Mouse (Mus musculus): ENCODE results near the gene Sgsm1. TPM values are rescaled to one million over a fixed set of nuclear protein-coding genes. Genes with fewer than 3 reads are reported as not detected.

The Sgsm1 gene
- polyA plus RNA-seq (2014; fragmentation: Illumina TruSeq; extraction: RNeasy Lipid Tissue Mini Kit (QIAGEN cat#74804); ENCODE audit: low read depth, low replicate concordance) = 0.87 TPM

DNA sequence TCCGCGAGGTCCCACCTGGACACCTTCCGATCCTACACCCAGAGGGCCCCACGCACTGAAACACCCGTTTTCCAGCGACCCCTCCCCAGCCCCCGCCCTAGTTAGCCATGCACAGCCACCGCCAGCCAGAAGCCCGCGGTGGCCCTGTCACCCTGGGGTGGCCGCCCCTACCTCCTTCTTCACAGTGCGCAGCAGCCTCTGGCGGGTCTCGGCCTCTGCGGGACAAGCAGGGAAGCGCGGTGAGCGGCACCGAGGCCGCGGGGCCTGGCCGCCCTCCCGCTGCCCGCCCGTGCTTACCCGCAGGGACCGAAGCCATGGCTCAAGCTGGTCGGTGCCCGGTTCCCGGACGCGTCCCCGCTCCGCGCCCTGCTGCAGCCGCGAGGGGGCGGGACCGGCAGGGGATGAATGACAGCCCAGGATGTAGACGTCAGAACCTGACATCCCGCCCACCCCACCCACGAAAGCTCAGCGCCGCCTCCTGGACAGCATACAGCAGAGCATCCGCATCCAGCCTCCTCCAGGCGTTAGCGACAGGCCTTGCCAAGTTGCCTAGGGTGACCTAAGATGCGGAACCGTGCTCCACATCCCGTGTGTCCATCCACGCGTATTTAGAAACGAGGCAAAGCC, at the start of gene Sgsm1:
Gene Sgsm1 (minus strand): TSS at position 410 of the 627 bp plus-strand sequence.

DNA sequence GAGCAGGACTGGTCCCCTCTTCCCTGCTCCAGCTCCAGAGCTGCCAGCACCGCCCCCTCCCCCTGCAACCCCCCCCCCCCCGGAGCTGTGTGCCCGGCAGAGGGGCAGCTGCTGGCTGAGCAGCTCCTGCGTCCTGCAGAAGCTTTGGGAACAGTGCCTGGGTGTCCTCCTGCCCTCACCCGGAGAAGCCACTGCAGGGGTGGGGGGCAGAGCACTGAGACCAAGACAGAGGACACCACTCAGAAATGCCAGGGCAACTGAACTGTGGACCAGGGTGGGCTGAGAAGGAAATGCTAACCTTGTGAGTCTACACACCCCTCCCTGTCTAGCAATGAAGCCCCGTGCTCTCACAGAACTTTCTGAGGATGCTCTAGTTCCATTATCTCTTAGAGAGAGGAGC, 46.6 kb upstream of the Sgsm1 start, which contains the start of gene Aym1:
Gene Aym1 (plus strand): TSS at position 109 of the 400 bp plus-strand sequence.

DNA sequence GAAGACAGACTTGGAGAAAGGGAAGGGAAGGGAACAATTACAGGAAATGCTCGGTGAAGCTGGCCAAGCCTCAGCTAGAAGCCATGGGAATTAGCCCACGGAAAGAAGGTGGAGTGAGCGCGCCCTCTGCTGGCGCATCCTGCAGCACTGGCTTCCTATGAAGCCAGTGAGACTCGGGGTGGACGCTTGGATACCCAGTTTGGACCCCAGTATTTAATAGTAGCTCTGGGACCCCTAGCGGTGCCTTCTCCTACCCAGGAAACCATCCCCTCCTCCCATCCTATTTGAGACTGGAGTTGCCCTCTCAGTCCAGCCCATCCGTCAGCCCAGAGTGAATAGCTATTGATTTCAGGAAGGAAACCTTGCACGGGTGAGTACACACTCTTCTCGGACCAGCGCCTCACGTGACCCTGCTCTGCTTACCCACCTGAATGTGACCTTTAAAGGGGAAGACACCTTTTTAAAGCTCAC, 83.9 kb downstream of the Sgsm1 start, which contains the start of gene Tmem211:
Gene Tmem211 (plus strand): TSS at position 278 of the 471 bp plus-strand sequence.

DNA sequence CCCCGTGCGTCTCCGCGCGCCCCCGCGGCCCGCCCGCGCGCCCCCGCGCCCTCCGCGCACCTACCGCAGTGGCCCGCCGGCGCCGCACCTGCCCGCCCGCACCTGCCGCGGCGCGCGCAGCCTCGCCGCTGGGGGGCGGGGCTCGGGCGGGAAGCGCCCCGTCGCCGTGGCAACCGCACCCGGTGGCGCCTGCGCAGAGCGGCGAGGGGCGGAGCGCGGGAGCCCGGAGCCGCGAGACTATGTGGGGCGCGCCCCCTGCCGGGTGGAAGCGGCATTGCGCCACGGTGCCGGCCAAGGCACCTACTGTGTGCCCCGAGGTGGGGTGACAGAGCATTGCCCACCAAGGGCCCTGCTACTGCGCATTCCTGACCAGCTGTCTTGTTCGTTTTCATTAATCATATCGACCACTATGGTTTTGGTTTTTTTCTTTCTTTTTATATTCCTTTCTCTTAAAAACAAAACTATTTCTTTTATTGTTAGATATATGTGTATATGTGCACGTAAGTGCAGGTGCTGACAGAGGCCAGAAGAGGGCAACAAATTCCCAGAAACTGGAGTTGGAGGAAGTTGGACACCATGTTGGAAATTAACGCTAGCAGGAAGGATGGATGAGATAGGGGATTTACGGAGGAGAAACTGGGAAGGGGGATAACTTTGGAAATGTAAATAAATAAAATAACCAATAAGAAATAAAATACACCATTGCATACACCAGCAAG, 89.3 kb downstream of the Sgsm1 start, which contains the start of gene 2900026A02Rik:
Gene 2900026A02Rik (minus strand): TSS at position 90 of the 719 bp plus-strand sequence.

Other genes starting within 250 kb of the Sgsm1 start
- not detected for gene Crybb2, start 240.7 kb downstream of the Sgsm1 start, polyA plus RNA-seq (2014; fragmentation: Illumina TruSeq; extraction: RNeasy Lipid Tissue Mini Kit (QIAGEN cat#74804); ENCODE audit: low read depth, low replicate concordance)
- gene Crybb3, start 229.2 kb downstream of the Sgsm1 start, polyA plus RNA-seq (2014; fragmentation: Illumina TruSeq; extraction: RNeasy Lipid Tissue Mini Kit (QIAGEN cat#74804); ENCODE audit: low read depth, low replicate concordance) = not detected
- gene 2900026A02Rik, start 89.5 kb downstream of the Sgsm1 start, polyA plus RNA-seq (2014; fragmentation: Illumina TruSeq; extraction: RNeasy Lipid Tissue Mini Kit (QIAGEN cat#74804); ENCODE audit: low read depth, low replicate concordance) = 5.7 TPM
- not detected for gene Tmem211, start 83.9 kb downstream of the Sgsm1 start, polyA plus RNA-seq (2014; fragmentation: Illumina TruSeq; extraction: RNeasy Lipid Tissue Mini Kit (QIAGEN cat#74804); ENCODE audit: low read depth, low replicate concordance)
- not detected for gene Aym1, start 46.5 kb upstream of the Sgsm1 start, polyA plus RNA-seq (2014; fragmentation: Illumina TruSeq; extraction: RNeasy Lipid Tissue Mini Kit (QIAGEN cat#74804); ENCODE audit: low read depth, low replicate concordance)
- gene Wscd2, start 179.5 kb upstream of the Sgsm1 start, polyA plus RNA-seq (2014; fragmentation: Illumina TruSeq; extraction: RNeasy Lipid Tissue Mini Kit (QIAGEN cat#74804); ENCODE audit: low read depth, low replicate concordance) = 0.35 TPM